Mouse (Mus musculus): ENCODE data around the gene Dennd4b.

DNA sequence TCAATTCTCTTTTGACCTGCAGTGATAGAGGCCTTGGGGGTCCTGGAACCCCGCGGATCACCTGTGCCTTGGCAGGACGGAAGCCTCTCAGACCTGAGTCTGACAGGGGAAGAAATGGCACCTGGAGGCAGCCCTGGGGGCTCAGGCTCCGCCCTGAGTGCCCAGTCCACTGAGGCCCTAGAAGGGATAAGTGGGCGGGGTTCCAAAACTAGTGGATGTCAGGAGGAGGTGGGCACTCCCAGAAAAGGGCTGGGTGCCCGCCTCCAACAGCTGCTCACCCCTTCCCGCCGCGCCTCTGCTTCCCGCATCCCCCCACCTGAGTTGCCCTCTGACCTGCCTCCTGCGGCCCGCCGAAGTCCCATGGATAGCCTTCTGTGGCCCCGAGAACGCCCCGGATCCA lies 11.9 kb downstream of the Dennd4b start:
- no peak for TF ChIP-seq CTCF (conservative IDR thresholded peaks at IDR 0.05; ENCODE audit: insufficient read depth, insufficient read length, low read depth, low read length)
- TF ChIP-seq POLR2A (IDR thresholded peaks at IDR 0.05; ENCODE audit: low read depth, low read length), result no peak
